Mouse (Mus musculus): Measurements from ENCODE around the gene Tmem201.

DNA sequence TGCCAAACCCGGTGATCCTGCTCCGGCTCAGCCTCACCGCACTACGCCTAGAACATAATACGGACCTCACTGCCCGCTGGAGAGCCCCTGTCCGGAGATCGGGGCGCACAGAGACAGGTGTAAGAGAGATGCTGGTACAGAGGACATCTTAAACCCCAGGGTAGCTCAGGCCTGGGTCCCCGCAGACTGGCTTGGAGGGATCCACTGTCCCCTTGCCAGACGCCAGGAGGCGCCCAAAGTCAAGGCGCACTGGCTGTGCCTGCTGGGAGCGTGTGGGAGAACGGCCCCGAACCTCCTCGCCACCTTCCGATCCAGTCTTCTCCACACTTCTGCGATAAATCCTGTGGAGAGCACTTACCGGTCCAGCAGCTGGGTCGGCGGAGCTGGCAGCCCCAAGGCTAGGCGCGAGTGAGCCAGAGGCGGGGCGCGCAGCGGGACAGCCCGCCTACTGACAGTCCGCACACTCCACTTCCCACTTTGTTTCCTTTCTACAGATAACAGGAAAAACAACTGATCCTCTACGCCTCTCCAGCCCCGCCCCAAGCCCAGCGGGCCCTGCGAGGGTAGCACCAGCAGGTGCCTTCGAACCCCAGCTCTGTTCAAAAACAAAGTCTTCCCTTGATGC lies 39.5 kb downstream of the Tmem201 start:
- TF ChIP-seq POLR2A (IDR thresholded peaks at IDR 0.05; ENCODE audit: low read depth, low read length) (no peak), CTCF (IDR thresholded peaks at IDR 0.05; ENCODE audit: borderline replicate concordance, insufficient read depth, low read length) (peak; percentile 74)

Data from embryonic fibroblast, embryonic 13.5 days (primary cell).